Mouse (Mus musculus) neural tube, embryonic 12.5 days (tissue): ENCODE measurements at regions not wholly inside any gene's neighbourhood (a gene's known extent, or its start where the extent isn't known, plus 50 kb on each side); places are given as distances from the start of the nearest gene placed in this dataset.

Experiments
- ATAC-seq: fragments of 200-750 bp; cut with Nextera tagmentation; 2 replicates; pipeline ENCODE4 v1.8.0; 2017; ENCODE audit warnings: low read depth, mild to moderate bottlenecking, moderate TSS enrichment, moderate library complexity; ENCODE audit not compliant: low FRiP score
- H3K27ac ChIP-seq: fragments of 300-500 bp; sonication (generic); 2 replicates; pipeline ENCODE4 v1.5.1; 2016
- H3K27me3 ChIP-seq: fragments of 300-500 bp; sonication (generic); replicated peaks from 2 replicates; pipeline ENCODE4 v1.6.1; 2016; ENCODE audit warnings: mild to moderate bottlenecking
- H3K36me3 ChIP-seq: fragments of 300-500 bp; sonication (generic); 2 replicates; pipeline ENCODE4 v1.6.1; 2016; ENCODE audit warnings: mild to moderate bottlenecking
- H3K4me1 ChIP-seq: fragments of 300-500 bp; sonication (generic); 2 replicates; pipeline ENCODE4 v1.6.1; 2016
- H3K4me2 ChIP-seq: fragments of 300-500 bp; sonication (generic); replicated peaks from 2 replicates; pipeline ENCODE4 v1.6.1; 2016; ENCODE audit warnings: mild to moderate bottlenecking
- H3K4me3 ChIP-seq: fragments of 300-500 bp; sonication (generic); 2 replicates; pipeline ENCODE4 v1.5.1; 2016
- H3K9ac ChIP-seq: fragments of 300-500 bp; sonication (generic); 2 replicates; pipeline ENCODE4 v1.6.1; 2016; ENCODE audit warnings: mild to moderate bottlenecking
- H3K9me3 ChIP-seq: fragments of 300-500 bp; sonication (generic); 2 replicates; pipeline ENCODE4 v1.6.1; 2016; ENCODE audit warnings: mild to moderate bottlenecking
- WGBS: fragments of 180-500 bp; shearing (Covaris S2); methylation state at CpG from one replicate; pipeline ENCODE4 v1.1.7; 2016; 5-methylcytosine and 5-hydroxymethylcytosine counted together

DNA sequence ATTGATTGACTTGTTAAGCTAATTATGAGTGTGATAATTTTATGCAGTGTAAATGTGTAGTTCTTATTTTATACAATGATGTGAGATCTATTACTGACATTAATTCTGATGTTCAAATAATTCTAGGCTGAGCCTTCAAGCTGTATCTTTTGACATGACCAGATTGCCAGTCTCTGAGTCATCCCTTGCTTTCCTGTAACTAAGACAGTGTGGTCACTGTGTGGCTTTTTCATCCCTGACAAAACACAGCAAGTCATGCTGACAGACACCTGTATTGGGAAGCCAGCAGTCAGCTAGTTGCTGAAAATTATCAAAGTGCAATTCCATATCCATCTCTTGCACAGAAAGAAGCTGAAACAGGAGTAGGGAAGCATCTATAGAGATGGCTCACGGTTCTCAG is 54.4 kb upstream of the Eepd1 start:
- no peak overlapping the region for H3K27ac ChIP-seq
- H3K4me1 ChIP-seq: no peaks in the 10 kb centered on the region
- 93% methylated on average over 1 of the region's 1 CpGs for WGBS
- H3K9me3 ChIP-seq: no peaks in the 10 kb centered on the region
- ATAC-seq: no peak
- no peak overlapping the region for H3K9ac ChIP-seq
- no peaks in the 10 kb centered on the region for H3K36me3 ChIP-seq
- H3K27me3 ChIP-seq: no peaks in the 10 kb centered on the region
- no peak overlapping the region for H3K4me2 ChIP-seq
- no peak overlapping the region for H3K4me3 ChIP-seq

DNA sequence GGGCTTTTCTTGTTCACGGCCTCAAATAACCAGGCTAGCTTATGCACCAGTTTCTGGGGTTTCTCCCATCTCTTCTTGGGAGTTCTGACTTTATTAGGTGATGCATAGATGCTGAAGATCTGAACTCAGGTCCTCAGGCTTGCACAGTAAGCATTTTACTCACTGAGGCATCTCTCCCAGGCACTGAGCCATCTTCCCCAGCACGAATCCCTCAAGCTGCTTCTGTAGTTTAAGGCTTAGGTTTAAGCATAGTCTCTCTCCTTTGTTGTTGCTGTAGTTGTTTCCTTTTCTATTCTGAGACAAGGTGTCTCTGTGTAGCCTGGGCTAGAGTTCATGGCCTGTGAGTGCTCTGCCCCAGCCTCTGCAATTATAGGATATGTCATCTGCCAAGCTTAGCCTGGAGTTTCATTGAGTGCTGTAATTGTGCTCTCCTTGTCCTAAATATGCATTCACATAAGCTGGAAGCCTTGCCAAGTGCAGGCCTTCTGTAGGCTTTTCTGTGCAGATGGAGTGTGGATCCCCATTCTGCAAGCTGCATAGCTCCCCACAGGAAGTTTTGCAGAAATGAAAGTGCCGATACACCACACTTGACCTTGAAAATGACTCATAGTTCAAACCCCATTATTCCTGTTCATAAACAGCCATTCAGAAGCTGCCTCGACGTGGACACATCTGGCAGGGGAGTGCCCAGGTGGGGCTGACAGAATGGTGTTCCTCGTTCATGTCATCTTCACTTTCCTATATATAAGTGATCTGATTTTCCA is 51.7 kb upstream of the Eepd1 start:
- Histone ChIP-seq H3K9ac (no peak overlapping the region), H3K4me3 (no peak overlapping the region), H3K4me1 (no peaks in the 10 kb centered on the region), H3K4me2 (no peak overlapping the region), H3K27ac (no peak overlapping the region), H3K9me3 (no peaks in the 10 kb centered on the region), H3K36me3 (no peaks in the 10 kb centered on the region), H3K27me3 (no peaks in the 10 kb centered on the region)
- 87% methylated on average over 6 of the region's 6 CpGs for WGBS
- no peak for ATAC-seq
